Mouse (Mus musculus) heart, adult 9 months (tissue): ENCODE measurements at regions not wholly inside any gene's neighbourhood (a gene's known extent, or its start where the extent isn't known, plus 50 kb on each side); places are given as distances from the start of the nearest gene placed in this dataset.
A peak's percentile ranks its signal among the peaks of the same experiment; 100 is the strongest.

Experiments
- DNase-seq, 2 experiments: peaks; one replicate each; pipeline ENCODE4 v3.0.0; 2022; ENCODE audit warnings: low spot score in 2 of 2

DNA sequence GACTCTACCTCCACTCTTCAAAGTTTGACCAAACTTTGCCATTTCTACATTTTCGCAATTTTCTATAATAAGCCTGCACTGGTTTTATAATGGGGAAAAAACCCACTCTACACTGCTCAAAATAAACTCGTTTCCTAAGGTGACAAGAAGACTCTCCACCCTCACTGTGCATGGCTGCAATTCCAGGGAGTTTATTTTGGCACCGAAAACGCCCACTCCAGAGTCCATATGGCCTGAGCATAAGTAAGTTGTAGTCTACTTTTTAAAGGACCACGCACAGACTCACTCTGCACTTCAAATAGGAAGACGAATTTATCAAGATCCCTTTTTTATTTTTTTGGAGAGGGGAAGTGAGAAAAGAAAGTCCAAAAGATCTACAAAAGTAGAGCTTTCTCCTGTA lies 219.4 kb downstream of the Pdcd6ip start:
- no peak for DNase-seq

DNA sequence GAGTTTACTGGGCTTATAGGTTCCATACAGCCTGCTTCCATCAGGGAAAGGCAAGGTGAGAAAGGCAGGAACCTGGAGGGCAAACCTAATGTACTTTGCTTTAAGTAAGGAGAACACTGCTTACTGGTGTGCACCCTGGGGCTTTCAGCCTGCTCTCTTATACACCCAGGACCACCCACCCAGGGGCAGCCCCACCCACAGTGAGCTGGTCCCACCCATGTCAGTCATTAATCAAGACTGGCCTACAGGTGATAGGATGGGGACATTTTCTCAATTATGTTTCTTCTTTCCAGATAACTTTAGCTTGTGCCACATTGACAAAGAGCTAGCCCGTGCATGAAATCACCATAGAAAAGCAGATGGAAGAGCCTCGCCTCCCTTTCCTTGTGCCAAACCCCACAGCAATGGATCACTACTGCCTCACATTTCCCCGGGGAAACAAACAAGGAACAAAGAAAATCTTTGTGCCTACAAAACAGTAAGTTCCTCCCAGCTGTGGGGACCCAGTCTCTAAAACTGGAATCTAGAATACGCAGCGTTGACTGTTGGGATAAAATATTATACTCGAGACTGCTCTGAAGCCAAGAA lies 221.5 kb downstream of the Pdcd6ip start:
- peak; percentile 2 to 3 for DNase-seq

DNA sequence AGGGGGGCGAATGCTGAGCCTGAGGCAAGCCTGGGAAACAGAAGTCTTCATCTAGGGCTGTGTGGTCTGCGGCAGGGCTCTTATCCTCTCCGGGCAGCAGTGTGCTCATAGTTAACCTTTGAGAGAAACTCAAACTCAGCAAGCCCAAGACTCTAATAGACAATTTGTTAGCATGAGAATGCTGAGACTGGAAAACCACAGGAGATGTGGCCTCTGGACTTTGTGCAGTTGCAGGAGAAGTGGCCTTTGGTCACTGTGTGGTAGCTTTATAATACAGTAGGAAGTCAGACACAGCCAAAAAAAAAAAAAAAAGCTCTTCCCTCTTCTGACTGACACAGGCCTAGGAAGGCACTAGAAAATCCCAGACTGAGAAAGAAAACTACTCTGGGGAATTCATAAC lies 228.2 kb downstream of the Pdcd6ip start:
- no peak for DNase-seq

DNA sequence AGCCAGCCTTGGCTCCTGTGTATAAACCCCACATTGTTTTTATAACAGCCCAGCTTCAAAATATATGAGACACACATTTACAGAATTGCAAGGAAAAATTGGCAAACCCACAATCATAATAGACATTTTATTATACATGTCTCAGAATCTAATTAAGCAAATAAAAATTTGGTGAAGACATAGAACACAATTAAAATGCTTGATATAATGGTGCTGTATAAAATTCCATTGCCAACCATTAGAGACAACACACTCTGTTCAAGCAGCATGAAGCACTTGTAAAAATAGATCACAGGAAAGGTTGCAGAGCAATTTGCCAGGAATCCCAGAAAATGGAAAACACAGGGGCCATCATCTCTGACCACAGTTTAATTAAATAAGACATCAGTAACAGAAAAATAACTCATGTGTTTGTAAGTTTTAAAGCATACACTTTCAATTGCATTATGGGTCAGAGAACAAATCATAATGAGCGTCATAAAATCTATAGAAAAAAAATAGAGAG lies 229.2 kb downstream of the Pdcd6ip start:
- DNase-seq, result no peak

DNA sequence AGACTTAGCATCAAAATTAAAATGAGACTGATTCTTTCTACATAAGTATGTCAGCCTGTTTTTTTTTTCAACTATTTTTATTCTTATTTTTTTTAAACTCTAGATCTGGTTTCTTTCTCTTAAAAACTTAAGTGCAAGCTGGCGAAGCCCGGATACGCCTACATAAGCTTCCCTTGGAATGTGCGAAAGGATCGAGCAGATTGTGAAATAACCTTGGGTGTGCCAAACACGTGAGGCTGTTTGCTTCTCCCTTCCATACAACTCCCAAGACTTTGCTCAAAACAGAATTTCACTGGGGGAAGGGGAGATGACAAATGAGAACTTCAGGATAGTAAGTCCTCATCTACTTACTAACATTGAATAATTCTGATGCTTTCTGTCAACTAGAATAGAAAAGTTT lies 236.3 kb downstream of the Pdcd6ip start:
- DNase-seq, result peak in 1 of 2 experiments; percentile 14

DNA sequence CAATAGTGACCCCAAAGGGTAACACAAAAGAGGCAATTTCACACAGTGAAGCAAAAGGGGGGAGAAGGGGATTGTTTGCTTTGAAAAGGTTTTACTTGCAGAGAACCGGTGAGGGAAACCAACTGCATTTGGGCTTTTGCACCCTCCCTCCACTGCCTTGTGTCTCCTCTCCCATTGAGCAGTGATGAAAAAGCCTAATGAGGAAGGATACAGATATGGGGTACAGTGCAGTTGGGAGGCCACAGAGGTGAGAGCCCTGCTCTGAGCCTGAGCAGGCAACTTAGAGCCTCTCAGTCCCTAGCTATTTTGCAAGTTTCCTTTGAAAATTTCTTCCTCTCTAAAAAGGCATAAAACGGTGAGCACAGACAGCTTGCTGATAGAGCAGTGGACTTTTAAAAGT lies 245.2 kb downstream of the Pdcd6ip start:
- no peak for DNase-seq

DNA sequence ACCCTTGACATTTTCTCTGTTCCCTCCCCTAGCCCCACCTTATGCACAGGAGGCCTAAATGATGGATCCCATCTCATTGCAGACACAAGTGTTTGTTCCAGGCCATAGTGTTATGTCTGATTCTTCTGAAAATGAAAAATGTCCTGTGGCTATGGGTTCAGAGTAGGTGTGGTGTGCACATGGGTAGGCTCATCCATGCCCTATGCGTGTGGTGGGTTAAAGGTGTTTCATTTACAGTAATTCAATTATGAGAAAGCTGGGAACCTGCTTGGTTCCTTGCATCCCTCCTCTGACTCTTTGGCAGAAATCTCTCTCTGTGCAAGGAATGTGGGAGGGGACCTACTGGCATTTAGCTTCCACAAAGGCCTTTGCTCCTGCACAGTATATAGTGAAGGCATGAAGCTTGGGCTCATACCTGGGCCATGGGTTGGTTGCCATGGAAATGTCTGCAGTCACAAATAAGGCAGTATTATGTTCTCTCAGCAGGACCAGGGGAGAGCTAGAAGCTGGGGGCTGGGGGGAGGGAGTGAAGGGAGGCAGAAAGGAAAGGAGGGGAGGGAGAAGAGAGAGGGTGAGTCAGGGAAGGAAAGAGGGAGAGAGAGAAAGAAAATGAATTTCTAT lies 245.7 kb downstream of the Pdcd6ip start:
- DNase-seq, result no peak

DNA sequence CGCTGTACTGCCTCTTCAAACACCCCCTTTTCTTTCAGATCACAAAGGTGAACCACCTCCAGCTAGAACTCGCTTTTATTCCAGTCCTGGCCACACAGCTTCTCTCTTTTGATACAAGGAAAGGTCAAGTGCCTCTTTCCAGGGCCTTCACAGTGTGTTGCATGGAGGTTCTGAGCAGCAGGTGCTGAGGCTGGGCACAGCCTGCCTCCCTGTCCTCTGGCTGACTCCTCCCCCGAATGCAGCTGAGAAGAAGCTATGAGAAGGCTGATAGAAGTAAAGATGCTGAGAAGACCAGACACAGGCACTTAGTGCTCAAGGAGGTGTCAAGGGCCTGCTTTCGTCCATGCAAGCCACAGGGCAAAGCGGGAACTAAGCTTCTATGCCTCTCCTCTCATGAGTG lies 248.2 kb downstream of the Pdcd6ip start:
- DNase-seq, result no peak

DNA sequence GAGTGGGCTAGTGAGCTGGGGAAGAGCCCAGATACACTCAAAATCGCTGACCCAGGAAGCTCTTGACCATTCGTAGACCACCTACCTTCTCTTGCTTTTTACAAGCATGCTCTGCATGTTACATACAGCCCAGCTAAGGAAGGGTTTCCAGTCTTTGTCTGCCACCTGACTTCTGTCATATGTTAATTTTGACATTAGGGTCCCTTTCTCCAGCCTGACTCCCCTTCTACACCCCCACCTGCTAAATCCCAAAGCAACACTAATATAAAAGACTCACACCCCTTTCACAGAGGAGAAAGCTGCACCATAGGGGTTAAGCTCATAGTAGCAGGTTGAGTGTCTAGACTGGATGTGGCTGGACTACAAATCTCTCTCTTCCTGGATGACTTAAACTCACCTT lies 248.8 kb downstream of the Pdcd6ip start:
- no peak for DNase-seq

DNA sequence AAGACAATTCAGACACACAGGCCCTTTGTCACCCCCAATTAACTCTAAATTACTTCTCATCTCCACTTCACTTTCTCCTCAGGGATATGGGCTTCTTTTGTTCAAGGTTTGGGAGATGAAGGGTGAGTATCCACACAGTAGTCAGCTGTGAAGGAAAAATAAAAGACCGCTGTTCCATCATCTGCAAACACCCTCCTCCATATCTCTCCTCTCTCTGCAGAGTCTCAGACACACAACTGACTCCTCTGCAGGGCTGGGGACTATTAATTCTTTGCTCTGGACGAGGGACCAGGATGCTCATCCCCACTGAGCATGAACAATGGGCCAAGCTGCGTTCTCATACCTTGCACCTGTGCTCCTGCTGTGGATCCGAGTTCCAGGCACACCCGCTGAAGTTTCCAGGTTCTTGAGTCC lies 249.3 kb downstream of the Pdcd6ip start:
- DNase-seq, result no peak

DNA sequence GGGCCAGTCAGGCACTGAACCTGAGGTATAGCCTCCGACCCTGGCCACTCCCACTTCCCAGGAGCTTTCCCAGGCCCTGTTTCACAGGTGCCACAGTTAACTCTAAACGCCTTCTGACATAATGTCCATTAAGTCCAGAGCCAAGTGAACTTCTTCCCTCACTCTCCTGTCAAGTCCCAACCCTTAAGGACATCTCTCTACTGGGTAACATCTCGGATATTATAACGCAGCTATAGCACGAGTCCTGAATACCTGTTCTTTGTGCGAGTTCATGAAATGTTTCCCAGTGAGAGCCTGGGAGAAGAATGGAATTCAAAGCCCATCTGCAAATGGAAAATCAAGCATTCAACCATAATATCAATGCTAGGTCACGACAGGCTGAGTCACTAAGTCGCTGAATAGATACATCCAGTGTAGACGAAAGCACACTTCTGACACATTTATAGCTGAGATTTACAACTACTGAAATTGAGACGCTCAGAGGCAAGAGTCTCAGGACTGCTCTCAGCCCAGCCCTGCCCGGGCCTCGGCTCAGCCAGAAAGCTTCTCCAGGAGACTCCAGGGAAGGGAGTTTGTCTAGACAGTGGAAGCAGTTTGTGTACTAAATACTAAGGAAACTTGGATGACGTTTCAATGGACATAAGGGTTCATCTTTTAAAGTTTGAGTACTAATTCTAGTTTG lies 250.7 kb downstream of the Pdcd6ip start:
- no peak for DNase-seq

DNA sequence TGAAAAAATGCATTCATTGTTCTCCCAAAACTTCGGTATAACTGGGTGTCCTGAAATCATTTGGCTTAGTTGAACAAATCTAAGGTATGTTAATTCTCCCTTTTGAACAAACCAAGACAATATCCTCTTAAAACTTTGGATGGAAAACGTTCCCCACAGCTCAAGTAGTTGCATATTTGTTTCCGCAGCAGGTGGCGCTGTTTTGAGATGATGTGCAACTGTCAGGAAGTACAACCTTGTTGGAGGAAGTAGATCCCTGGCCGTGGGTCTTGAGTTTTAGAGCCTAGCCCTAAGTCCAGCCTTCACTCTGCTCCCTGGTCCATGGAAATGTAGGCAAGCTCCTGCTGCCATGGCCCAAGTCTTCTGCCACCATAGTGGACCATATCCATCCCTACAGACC lies 252.5 kb downstream of the Pdcd6ip start:
- DNase-seq, result no peak

DNA sequence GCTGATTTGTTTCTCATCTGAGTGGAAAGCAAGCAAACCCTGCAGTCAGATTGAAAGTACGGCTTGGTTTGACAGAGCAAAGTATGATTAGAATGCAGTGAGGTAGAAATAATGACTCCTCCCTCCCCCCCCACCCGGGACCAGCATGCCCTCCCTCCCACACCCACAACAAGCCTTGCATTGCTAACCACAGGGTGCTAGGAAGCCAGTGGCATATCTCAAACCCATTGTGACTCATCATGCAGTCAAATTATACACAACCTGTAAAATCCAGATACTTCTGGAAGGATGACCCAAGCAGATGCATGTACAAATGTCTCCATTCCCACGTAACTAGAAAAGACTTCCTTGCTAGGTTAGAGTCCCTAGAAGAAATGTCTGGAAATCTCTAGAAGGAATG lies 254.8 kb downstream of the Pdcd6ip start:
- no peak for DNase-seq

DNA sequence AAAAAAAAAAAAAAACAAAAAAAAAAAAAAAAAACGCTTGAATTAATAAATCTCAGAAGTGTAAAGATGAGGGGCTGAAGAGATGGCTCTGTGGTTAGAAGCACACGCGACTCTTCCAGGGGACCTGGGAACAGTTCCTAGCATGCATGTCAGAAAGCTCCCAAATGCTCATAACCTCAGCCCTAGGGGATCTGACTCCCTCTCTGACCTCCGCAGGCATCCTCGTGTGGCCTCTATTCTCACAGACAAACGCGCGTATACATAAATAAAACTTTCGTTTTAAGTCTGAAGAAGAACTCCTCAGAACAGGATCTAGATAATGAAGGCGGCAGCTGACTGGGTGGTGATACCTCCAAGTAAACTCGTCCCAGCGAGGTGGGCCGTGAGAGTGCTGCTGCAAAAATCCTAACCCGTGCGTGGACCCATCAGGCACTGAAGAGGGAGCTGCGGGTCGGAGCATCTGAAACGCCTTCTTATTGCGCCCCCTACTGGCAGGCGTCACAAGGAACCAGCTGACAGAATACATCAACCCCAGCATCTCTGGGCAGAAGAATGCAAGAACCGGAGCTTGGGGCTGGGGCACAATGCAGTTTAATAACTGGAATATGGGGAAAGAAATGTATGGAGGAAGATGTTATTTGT lies 266.2 kb downstream of the Pdcd6ip start:
- DNase-seq, result peak; percentile 3 to 25

DNA sequence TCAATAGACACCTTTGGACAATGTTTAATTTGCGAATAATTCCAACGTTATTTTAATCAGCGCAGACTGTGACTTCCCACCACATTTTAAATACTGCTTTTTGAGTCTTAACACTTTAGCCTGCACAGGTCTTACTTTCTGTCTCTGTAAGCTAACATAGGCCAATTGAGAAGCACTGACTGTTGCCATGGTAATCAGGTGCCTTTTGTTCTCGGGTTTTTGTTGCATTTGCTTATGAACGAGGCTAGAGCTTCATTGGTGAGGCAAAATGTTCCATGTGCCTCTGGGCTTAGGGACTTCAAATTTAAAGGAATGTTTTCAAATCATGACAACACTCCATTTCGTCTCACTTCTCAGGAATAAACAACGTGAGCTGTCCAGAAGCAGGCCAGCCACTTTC lies 269.7 kb downstream of the Pdcd6ip start:
- no peak for DNase-seq

DNA sequence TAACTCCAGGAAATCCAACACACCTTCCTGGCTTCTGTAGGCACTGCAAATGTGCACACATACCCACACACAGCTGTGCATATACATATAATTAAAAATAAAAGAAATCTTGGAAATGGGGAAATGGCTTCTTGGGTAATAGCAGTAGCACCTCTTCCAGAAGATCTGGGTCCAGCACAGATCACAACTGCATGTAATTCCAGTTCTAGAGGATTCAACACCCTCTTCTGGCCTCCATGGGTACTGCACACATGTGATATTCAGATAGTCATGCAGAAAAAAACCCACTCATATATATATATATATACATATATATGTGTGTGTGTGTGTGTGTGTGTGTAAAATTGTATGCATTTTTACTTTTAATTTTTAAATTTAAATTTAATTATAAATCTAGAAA lies 272.1 kb downstream of the Pdcd6ip start:
- DNase-seq, result no peak

DNA sequence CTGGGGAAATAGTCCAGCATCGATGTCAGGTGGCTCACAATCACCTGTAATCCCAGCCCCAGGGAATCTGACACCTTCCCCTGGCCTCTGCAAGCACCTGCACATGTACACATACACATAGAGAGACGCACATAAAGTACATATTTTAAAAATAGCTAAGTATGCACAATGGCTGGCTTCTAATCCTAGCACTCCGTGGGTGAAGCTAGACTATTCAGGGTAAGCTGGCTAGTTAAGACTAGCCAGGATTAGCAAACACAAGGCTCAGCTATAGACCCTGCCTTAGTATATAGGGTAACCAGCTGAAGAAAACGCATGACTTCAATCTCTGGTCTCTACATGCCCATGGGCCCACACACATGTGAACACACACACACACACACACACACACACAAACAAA lies 274.6 kb downstream of the Pdcd6ip start:
- no peak for DNase-seq

DNA sequence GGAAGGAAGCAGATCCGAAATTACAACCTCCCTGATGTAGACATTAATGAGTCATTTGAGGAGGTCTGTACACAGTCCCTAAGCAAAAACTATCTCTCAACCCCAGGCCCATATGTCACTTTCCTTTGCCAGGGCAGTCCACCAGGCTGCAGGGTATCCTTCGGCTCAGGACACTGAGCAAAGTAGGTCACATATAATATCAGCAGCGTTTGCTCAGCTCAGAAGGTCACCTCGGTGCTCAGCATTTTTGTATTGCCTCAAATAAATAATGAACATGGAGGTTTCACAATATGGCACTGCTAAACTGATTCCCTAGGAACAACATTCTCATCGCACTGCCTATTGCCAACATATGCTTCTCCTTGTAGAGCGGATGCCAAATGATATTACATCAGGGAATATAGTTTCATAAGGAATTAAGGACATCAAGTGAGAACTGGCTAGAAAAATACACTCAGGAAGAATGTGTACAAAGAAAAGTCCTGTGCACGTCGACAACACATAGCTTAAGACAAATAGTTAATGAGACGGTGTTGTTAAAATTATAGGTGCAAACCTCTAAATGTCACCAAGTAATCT lies 275.4 kb downstream of the Pdcd6ip start:
- DNase-seq, result no peak

DNA sequence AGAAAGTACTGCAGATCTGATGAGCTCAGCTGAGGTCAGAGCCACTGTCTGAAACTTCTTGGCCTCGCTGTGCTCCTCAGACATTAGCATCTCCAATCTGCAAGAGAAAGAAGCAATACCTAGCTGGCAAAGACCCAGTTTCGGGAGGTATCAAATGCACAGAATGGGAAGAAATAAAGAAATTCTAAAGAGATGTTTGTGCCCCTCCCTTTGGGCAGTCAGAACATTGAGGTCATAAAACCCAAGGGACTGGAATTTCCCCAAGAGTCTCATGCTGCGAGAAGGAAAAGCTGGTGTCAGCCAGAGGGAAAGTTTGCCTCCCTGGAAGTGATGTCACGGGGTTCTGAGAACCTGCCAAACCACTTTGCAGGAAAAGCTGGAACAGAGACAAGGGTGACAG lies 277.6 kb downstream of the Pdcd6ip start:
- no peak for DNase-seq

DNA sequence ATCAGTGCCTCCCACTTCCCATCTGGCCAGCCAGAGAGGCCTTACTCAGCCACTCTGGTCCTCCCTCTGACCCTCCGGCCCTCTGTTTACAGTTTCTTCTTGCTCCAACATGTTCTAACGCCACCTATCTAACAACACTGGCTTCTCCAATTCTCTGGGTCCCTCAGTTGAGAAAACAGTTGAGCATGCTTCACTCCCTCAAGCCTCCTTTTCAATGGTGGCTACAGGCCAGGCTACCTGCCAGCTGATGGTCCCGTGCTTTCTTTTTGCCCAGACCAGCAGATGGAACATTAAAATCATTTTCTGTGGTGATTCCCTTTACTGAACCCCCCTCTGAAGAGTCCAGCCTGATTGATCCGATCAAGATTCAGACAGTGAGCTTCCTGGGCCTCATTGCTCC lies 280.8 kb downstream of the Pdcd6ip start:
- no peak for DNase-seq

DNA sequence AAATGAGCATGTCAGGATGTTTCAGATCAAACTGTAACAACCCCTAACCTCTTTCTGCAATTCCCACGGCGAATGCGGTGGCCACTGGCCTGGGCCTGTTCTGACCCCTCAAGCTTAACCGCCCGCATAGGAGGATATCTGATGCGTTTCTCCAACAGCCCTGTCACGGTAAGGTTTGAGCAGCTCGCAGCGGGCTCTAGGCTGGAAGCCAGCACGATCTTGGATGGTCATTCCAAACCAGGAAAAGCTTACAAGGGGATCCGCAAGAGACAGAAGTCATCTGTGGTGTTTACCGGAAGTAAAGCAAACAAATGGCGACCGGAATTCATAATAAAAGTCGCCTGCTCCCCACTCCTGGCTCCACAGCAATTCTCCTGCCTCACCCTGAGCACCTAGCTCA lies 281.7 kb downstream of the Pdcd6ip start:
- DNase-seq, result no peak

DNA sequence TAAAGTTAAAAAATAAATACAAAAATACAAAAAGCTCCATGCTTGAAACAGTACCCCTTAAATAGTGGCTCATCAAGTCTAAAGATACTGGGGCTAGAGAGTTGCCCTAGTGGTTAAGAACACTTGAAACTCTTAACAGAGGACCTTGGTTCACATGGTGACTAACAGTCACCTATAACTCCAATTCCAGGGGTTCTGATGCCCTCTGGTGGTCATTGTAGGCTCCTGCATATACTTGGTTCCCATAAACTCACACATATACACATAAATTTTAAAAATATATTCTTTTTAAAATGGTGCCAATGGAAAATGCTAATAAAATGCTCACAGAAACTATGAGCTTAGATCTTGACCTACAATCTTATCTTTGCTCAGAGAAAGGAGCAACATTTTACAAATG lies 286.4 kb downstream of the Pdcd6ip start:
- DNase-seq, result no peak
